Mouse (Mus musculus): ENCODE measurements at regions not wholly inside any gene's neighbourhood (a gene's known extent, or its start where the extent isn't known, plus 50 kb on each side); places are given as distances from the start of the nearest gene placed in this dataset.

GRCm38 (mm10) chr16:50075641-50076040 is 275.3 kb downstream of the Cd47 start:
- in situ Hi-C loops (cut with MboI, MseI): no loop called here

- in situ Hi-C loops (cut with MboI, MseI): no loop called here
Observed at GRCm38 (mm10) chr16:50081511-50081910, 281.2 kb downstream of the Cd47 start.

- in situ Hi-C loops (cut with MboI, MseI): no loop called here
Observed at GRCm38 (mm10) chr16:50092318-50092717, 292.0 kb downstream of the Cd47 start.

GRCm38 (mm10) chr16:50092780-50093179 is 292.4 kb downstream of the Cd47 start:
- in situ Hi-C loops (cut with MboI, MseI): no loop called here

- in situ Hi-C loops (cut with MboI, MseI): no loop called here
Observed at GRCm38 (mm10) chr16:50095858-50096551, 295.7 kb downstream of the Cd47 start.

GRCm38 (mm10) chr16:50096563-50096962 is 296.2 kb downstream of the Cd47 start:
- in situ Hi-C loops (cut with MboI, MseI): no loop called here

- in situ Hi-C loops (cut with MboI, MseI): no loop called here
Observed at GRCm38 (mm10) chr16:50103340-50103739, 303.0 kb downstream of the Cd47 start.

GRCm38 (mm10) chr16:50118150-50118549 is 314.0 kb downstream of the Bbx start:
- in situ Hi-C loops (cut with MboI, MseI): no loop called here

- in situ Hi-C loops (cut with MboI, MseI): no loop called here
Observed at GRCm38 (mm10) chr16:50122460-50122859, 309.7 kb downstream of the Bbx start.

GRCm38 (mm10) chr16:50124646-50125045 is 307.5 kb downstream of the Bbx start:
- in situ Hi-C loops (cut with MboI, MseI): no loop called here

GRCm38 (mm10) chr16:50125564-50125963 is 306.6 kb downstream of the Bbx start:
- in situ Hi-C loops (cut with MboI, MseI): no loop called here

- in situ Hi-C loops (cut with MboI, MseI): no loop called here
Observed at GRCm38 (mm10) chr16:50131406-50131805, 300.8 kb downstream of the Bbx start.

Measured in regulatory T cell (primary cell).